Mouse (Mus musculus): ENCODE results near the gene Gm20715.
A peak's percentile ranks its signal among the peaks of the same experiment; 100 is the strongest.

DNA sequence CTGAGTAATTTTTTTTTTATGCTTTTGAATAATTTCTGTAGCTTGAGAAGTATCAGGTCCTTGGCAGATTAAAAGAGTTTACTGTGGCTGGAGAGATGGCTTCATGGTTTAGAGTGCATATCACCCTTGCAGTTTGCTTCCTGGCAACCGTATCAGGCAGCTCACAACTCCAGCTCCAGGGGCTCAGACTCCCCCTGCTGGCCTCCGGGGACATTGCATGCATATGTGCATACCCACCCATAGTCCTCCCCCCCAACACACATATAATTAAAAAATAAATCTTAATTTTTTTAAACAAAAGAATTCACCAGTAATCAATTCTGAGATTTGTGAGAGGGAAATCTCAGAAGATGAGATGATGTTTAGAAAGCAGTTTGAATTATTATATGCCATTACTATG is 20.3 kb downstream of the Gm20715 start:
- TF ChIP-seq CTCF (IDR thresholded peaks at IDR 0.05; ENCODE audit: extremely low read depth, insufficient read depth, low read length): peak; percentile 44
- TF ChIP-seq POLR2A (IDR thresholded peaks at IDR 0.05; ENCODE audit: extremely low read depth, insufficient read depth, low read length): no peak
